Mouse (Mus musculus): ENCODE results near the gene Ttc39a. TPM values are rescaled to one million over a fixed set of nuclear protein-coding genes. Genes with fewer than 3 reads are reported as not detected.
A peak's percentile ranks its signal among the peaks of the same experiment; 100 is the strongest.

Ttc39a gene
- polyA plus RNA-seq, 1 experiment from 2014 or later: 9.4 TPM

DNA sequence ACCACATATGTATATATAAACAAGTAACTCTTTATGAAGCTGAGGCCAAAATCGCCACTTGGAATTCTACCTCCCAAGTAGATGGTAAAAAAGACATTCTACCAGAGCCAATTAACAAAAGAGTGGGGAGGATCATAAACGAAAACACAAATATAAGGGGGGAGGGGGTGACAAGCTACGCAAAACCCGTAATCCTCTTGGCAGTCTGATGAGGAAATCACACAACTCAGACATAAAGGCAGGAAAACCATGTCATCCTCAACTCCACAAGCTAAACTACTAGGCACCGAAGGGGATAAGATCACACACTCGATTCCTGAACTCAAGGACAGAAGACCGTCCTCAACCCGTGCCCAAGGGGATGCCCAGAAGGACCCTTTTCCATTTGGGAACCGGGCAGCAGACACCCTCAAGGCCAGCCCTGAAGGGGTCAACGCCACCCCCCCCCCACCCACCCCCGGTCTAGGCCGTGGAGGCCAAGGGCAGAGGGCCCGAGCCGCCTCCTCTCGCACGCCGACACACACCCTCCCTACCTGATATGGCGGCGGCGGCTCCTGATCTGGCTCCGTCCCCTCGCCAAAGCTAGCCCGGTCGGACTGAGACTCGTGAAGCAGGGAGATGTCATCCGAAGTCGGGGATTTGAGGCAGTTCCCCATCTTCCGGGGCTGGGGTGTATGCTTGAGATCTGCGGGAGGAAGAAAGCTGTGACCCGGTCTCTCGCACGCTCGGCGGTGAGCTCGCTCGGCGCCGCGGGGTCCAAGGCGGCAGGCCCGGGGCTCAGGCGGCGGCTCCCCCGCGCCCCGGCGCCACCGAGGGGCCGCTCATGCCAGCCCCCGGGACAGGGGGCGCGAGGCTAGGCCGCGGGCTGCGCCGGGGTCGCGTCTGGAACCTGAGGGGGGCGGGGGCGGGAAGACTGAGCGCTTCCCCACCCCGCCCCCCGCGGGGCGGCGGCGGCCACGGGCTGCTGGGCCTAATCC lies 69.4 kb downstream of the Ttc39a start:
- peak overlapping the region; percentile 83 for H3K4me3 ChIP-seq
- no peaks in the 10 kb centered on the region for H3K9me3 ChIP-seq
- H3K36me3 ChIP-seq: peaks cover 9% of the 10 kb centered on the region; the same call in 1 of the 2 replicates
- no peaks in the 10 kb centered on the region for H3K27me3 ChIP-seq (ENCODE audit: insufficient read depth, poor library complexity, severe bottlenecking)
- under 1% methylated on average over 63 of the region's 68 CpGs for WGBS
- H3K4me1 ChIP-seq: peaks cover 5% of the 10 kb centered on the region
- peak overlapping the region; percentile 96 for H3K27ac ChIP-seq
- peak; percentile 88 for DNase-seq (ENCODE audit: low spot score)

DNA sequence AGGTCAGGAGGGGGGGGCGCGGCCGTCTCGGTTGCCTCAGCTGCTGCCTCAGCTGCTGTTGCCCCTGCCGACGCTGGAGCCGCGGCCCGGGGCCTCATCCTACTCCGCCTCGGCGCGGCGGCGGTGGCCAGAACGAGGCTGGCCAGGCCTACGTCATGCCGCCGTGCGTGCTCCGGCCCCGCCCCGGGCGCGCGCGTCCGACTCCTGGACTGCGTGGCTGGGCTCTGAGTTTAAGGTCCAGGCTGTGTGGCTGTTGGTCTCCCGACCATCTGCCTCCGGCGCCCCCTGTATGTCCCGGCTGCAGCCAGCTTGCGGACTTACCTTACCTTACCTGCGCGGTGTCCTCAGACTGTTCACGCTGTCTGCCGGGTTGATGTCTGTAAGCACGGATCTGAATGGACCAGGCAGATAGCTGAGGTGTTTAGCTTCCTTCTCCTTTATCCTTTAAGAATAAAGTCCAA lies 70.2 kb downstream of the Ttc39a start:
- Histone ChIP-seq H3K27ac (peak overlapping the region; percentile 96), H3K4me1 (peaks cover 5% of the 10 kb centered on the region), H3K27me3 (ENCODE audit: insufficient read depth, poor library complexity, severe bottlenecking) (no peaks in the 10 kb centered on the region), H3K36me3 (peaks cover 9% of the 10 kb centered on the region; the same call in 1 of the 2 replicates), H3K9me3 (no peaks in the 10 kb centered on the region), H3K4me3 (peak overlapping the region; percentile 83)
- WGBS: under 1% methylated on average over 39 of the region's 39 CpGs
- DNase-seq (ENCODE audit: low spot score): peak; percentile 95

DNA sequence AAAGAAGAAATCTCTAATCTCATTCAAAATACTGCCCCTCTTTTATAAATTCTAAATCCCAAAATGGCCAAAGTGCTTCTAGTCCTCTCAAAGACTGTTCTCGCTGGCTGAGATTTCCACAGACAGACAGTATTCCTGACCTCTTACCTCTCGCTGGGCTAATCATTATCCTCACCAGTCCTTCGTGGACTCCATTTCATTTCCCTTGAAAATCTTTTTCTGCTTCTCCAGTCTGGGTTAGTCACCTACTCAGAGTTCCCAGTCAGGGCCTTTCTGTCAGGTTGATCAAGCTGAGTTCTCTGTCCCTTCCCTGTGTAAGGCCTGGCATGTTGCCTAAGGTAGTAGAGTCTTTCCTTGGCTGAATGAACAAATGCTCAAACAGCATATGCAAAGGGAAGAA lies 71.0 kb downstream of the Ttc39a start:
- H3K4me1 ChIP-seq: peaks cover 5% of the 10 kb centered on the region
- H3K36me3 ChIP-seq: peaks cover 6% of the 10 kb centered on the region; the same call in 1 of the 2 replicates
- H3K27ac ChIP-seq: no peak overlapping the region
- no peak for DNase-seq (ENCODE audit: low spot score)
- 94% methylated on average over 3 of the region's 3 CpGs for WGBS
- H3K4me3 ChIP-seq: no peak overlapping the region
- no peaks in the 10 kb centered on the region for H3K27me3 ChIP-seq (ENCODE audit: insufficient read depth, poor library complexity, severe bottlenecking)
- H3K9me3 ChIP-seq: no peaks in the 10 kb centered on the region

DNA sequence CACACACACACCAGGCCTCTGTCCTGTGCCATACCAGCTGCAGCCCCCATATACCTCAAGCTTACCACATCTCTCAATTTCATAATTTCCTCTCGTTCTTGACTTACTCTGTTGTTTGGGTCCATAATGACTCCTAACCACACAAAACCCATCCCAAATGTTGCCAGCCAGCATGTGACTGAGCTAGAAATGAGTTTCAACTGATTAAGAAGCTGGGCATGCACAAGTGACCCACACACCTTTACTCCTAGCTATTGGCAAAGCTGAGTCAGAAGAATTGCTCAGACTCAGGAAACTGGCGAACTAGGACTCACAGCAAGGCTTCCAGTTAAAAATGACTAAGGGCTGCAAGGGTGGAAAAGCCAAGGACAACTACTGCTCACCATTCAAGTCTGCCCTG lies 75.0 kb downstream of the Ttc39a start:
- DNase-seq (ENCODE audit: low spot score): no peak
- WGBS: 79% methylated on average over 2 of the region's 2 CpGs
- no peak overlapping the region for H3K4me3 ChIP-seq
- H3K9me3 ChIP-seq: no peaks in the 10 kb centered on the region
- no peak overlapping the region for H3K27ac ChIP-seq
- no peaks in the 10 kb centered on the region for H3K36me3 ChIP-seq
- no peaks in the 10 kb centered on the region for H3K27me3 ChIP-seq (ENCODE audit: insufficient read depth, poor library complexity, severe bottlenecking)
- H3K4me1 ChIP-seq: no peaks in the 10 kb centered on the region

DNA sequence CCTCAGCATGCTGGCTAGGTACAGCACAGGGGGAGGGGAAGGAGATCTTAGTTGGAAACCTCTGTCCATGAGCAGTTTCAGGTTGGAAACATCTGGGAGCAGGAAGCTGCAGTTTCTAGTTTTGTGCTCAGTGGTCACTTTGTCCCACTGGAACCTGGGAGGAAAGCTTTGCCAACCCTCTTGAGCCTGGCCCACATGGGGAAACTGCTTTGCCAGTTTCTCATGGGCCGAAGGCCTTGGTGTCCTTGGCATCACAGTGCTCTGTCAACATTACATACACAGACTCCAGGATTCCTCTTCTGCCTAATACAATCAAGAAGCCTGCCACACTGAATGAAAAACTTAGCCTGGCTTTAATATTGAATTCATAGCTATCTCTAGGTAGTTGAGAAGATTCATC lies 76.3 kb downstream of the Ttc39a start:
- H3K9me3 ChIP-seq: no peaks in the 10 kb centered on the region
- no peak for DNase-seq (ENCODE audit: low spot score)
- H3K4me1 ChIP-seq: no peaks in the 10 kb centered on the region
- no peaks in the 10 kb centered on the region for H3K36me3 ChIP-seq
- no peaks in the 10 kb centered on the region for H3K27me3 ChIP-seq (ENCODE audit: insufficient read depth, poor library complexity, severe bottlenecking)
- 91% methylated on average over 1 of the region's 1 CpGs for WGBS
- H3K27ac ChIP-seq: no peak overlapping the region
- no peak overlapping the region for H3K4me3 ChIP-seq

DNA sequence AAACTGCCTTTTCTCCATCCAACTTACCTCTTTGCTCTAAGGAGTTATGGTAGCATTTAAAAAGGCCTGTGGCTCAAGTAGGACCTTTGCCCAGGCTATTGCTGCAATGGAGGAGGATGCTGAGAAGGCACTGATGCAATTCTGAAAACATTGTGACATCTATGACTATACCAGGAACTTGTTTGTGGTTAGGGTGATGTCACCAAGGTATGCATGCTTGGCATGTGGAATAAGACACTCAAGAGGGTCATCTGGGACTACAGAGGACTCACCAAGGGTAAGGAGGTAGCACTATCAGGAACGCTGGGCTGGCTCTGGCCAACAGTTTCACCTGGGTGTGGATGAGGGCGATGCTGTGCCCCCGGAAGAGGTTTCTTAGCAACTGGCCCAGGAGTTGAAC lies 78.2 kb downstream of the Ttc39a start, which contains the start of gene Rnf11:
Gene Rnf11, minus strand, starts transcription at position 108 of the 400 bp plus-strand sequence.
- H3K36me3 ChIP-seq: no peaks in the 10 kb centered on the region
- no peaks in the 10 kb centered on the region for H3K4me1 ChIP-seq
- no peak within 1 kb of the TSS for H3K27ac ChIP-seq
- 76% methylated on average over 3 of the region's 3 CpGs for WGBS
- H3K9me3 ChIP-seq: no peaks in the 10 kb centered on the region
- H3K4me3 ChIP-seq: no peak within 1 kb of the TSS
- no peak for DNase-seq (ENCODE audit: low spot score)
- H3K27me3 ChIP-seq (ENCODE audit: insufficient read depth, poor library complexity, severe bottlenecking): no peaks in the 10 kb centered on the region

DNA sequence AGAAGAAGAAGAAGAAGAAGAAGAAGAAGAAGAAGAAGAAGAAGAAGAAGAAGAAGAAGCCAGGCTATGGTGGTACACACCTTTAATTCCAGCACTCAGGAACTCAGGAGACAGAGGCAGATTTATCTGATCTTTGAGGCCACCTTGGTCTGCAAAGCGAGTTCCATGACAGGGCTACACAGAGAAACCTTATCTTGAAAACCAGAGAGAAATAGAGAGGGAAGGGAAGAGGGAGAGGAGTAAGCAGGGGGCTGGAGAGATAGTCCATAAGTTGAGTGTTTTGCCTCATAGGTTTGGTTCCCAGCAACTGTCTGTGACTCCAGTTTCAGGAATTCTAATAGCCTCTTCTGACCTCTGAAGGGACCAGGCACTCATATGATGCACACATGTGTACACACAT lies 82.4 kb downstream of the Ttc39a start:
- H3K4me1 ChIP-seq: no peaks in the 10 kb centered on the region
- no peaks in the 10 kb centered on the region for H3K9me3 ChIP-seq
- DNase-seq (ENCODE audit: low spot score): no peak
- no peak overlapping the region for H3K27ac ChIP-seq
- H3K36me3 ChIP-seq: no peaks in the 10 kb centered on the region
- no peak overlapping the region for H3K4me3 ChIP-seq
- WGBS: 44% methylated on average over 1 of the region's 1 CpGs
- no peaks in the 10 kb centered on the region for H3K27me3 ChIP-seq (ENCODE audit: insufficient read depth, poor library complexity, severe bottlenecking)

DNA sequence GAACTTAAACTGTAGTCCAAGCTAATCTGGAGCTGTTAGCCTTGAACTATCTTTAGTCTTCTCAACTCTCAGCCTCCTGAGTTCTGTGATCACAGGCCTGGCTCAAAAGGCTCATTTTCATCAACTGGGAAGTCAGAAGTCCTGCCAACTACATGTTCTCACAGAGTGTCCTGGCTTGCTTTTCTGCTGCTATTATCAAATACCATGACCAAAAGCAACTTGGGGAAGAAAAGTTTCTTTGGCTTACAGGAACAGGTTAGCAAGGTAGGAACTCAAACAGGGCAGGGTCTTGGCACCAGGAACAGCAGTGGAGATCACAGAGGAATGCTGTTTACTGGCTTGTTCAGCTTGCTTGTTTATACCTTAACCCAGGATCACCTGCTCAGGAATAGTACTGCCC lies 87.2 kb downstream of the Ttc39a start:
- Histone ChIP-seq H3K36me3 (no peaks in the 10 kb centered on the region), H3K4me1 (no peaks in the 10 kb centered on the region), H3K4me3 (no peak overlapping the region), H3K27ac (no peak overlapping the region), H3K9me3 (no peaks in the 10 kb centered on the region), H3K27me3 (ENCODE audit: insufficient read depth, poor library complexity, severe bottlenecking) (no peaks in the 10 kb centered on the region)
- no peak for DNase-seq (ENCODE audit: low spot score)

Other genes starting within 250 kb of the Ttc39a start
- 41.1 and 43.5 TPM in 2 replicates for gene Osbpl9, start 204.4 kb upstream of the Ttc39a start, polyA plus RNA-seq (2016; fragmentation: Nextera tagmentation; extraction: Ambion mirVana)
- gene Calr4, start 172.1 kb upstream of the Ttc39a start, polyA plus RNA-seq (2016; fragmentation: Nextera tagmentation; extraction: Ambion mirVana): 0.11 and 0.15 TPM in 2 replicates
- 32.6 and 37.3 TPM in 2 replicates for gene Eps15, start 126.4 kb upstream of the Ttc39a start, polyA plus RNA-seq (2016; fragmentation: Nextera tagmentation; extraction: Ambion mirVana)
- 31.1 and 31.4 TPM in 2 replicates for gene Rnf11, start 78.1 kb downstream of the Ttc39a start, polyA plus RNA-seq (2016; fragmentation: Nextera tagmentation; extraction: Ambion mirVana)
- gene 4930522H14Rik, start 124.7 kb downstream of the Ttc39a start, polyA plus RNA-seq (2016; fragmentation: Nextera tagmentation; extraction: Ambion mirVana): not detected in 2 replicates

Measured in heart, embryonic 10.5 days (tissue).